Mouse (Mus musculus) macrophage (primary cell): Measurements from ENCODE around the gene Tent4a. TPM values are rescaled to one million over a fixed set of nuclear protein-coding genes. Genes with fewer than 3 reads are reported as not detected.
A peak's percentile ranks its signal among the peaks of the same experiment; 100 is the strongest.

Experiments used
- H3K27ac ChIP-seq: fragments of 350-480 bp; formaldehyde crosslinking; 2 replicates; pipeline ENCODE4 v1.9.0; 2021
- H3K36me3 ChIP-seq: fragments of 350-480 bp; formaldehyde crosslinking; 2 replicates; pipeline ENCODE4 v1.9.0; 2021; ENCODE audit errors: inconsistent target
- H3K4me3 ChIP-seq: fragments of 350-480 bp; formaldehyde crosslinking; 2 replicates; pipeline ENCODE4 v1.9.0; 2021; ENCODE audit errors: inconsistent target
- H3K79me2 ChIP-seq: fragments of 350-480 bp; formaldehyde crosslinking; 2 replicates; pipeline ENCODE4 v1.9.0; 2021; ENCODE audit errors: inconsistent target
- WGBS: methylation state at CpG from one replicate; pipeline ENCODE4 v1.1.7; 2026; ENCODE audit warnings: inconsistent platforms; ENCODE audit not compliant: missing documents; 5-methylcytosine and 5-hydroxymethylcytosine counted together
- polyA plus RNA-seq: library from polyadenylated mRNA; stranded (reverse); fragments of 250-400 nt; gene quantifications from 3 replicates; pipeline ENCODE4 v1.2.4, GENCODE M21; 2018; ENCODE audit warnings: inconsistent platforms

The Tent4a gene
- polyA plus RNA-seq, 1 experiment from 2014 or later = 9.7 TPM

- Histone ChIP-seq H3K4me3 (no peak overlapping the region), H3K27ac (no peak overlapping the region), H3K36me3 (no peaks in the 10 kb centered on the region), H3K79me2 (peaks cover 23% of the 10 kb centered on the region)
- 76% methylated on average over 4 of the region's 4 CpGs for WGBS
These were observed 1.6 kb upstream of the Tent4a start for GRCm38 (mm10) chr13:69536021-69536420.

GRCm38 (mm10) chr13:69534654-69535551, 486 bp upstream of the Tent4a start:
- H3K4me3 ChIP-seq = peak overlapping the region; percentile 49
- peak overlapping the region; percentile 83 for H3K27ac ChIP-seq
- peaks cover 34% of the 10 kb centered on the region for H3K79me2 ChIP-seq
- WGBS = 1% methylated on average over 74 of the region's 86 CpGs
- H3K36me3 ChIP-seq = no peaks in the 10 kb centered on the region

GRCm38 (mm10) chr13:69533405-69534333, 748 bp downstream of the Tent4a start, which contains the start of gene Nsun2:
TSS of gene Nsun2 (plus strand) at chr13:69533746.
- H3K79me2 ChIP-seq = peaks cover 46% of the 10 kb centered on the region
- H3K36me3 ChIP-seq = no peaks in the 10 kb centered on the region
- peak within 1 kb of the TSS; percentile 66 for H3K4me3 ChIP-seq
- under 1% methylated on average over 99 of the region's 155 CpGs for WGBS
- H3K27ac ChIP-seq = peak within 1 kb of the TSS; percentile 31; the same call in 1 of the 2 replicates

- WGBS = 6% methylated on average over 9 of the region's 9 CpGs
- Histone ChIP-seq H3K79me2 (peaks cover 54% of the 10 kb centered on the region), H3K4me3 (peak overlapping the region; percentile 66), H3K27ac (peak overlapping the region; percentile 31; the same call in 1 of the 2 replicates), H3K36me3 (no peaks in the 10 kb centered on the region)
These were observed 1.5 kb downstream of the Tent4a start for GRCm38 (mm10) chr13:69532893-69533404.

DNA sequence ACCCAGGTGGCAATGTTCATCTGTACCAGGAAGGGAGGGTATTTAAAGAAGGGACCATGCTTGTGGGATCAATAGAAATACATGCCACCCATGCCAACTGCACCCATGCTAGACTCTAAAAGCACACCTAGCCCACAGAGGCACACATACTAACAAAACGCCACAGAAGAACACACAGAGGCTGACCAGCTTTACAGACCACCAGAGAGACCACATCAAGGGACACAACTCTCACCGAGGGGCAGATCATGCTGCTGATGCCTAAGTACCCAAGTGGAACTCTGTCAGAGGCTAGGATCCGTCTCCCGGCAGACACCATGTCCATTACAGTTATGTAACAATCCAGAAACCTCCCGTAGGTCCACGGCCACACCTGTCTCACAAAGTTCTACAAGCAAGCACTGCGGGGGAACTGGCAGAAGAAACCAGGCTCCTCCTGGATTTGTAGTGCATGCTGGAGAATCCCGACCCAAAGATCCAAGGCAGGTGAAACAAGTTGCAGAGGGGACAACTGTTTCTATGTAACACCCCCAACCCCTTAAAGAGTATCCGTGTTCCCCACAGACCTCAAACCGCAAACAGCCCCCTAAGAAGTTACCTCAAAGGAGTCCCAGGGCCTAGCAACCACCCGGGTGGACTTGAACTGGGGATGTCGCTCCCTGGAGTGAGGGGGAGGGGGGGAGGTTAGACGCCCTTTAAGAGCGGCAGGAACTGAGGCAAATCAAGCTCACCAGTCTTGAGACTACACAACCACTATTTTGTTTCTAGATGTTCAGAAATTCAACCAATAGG, 2.1 kb downstream of the Tent4a start:
- Histone ChIP-seq H3K4me3 (peak overlapping the region; percentile 66), H3K27ac (0 out of 2 replicates have a peak overlapping the region, but pooled peaks have one; percentile 31), H3K36me3 (no peaks in the 10 kb centered on the region), H3K79me2 (peaks cover 60% of the 10 kb centered on the region)
- WGBS = 61% methylated on average over 14 of the region's 14 CpGs

GRCm38 (mm10) chr13:69531431-69531830, 3.0 kb downstream of the Tent4a start:
- 72% methylated on average over 6 of the region's 6 CpGs for WGBS
- Histone ChIP-seq H3K4me3 (peak overlapping the region; percentile 66; the same call in 1 of the 2 replicates), H3K36me3 (no peaks in the 10 kb centered on the region), H3K79me2 (peaks cover 69% of the 10 kb centered on the region), H3K27ac (no peak overlapping the region)

- Histone ChIP-seq H3K27ac (no peak overlapping the region), H3K79me2 (peaks cover 74% of the 10 kb centered on the region), H3K36me3 (no peaks in the 10 kb centered on the region), H3K4me3 (no peak overlapping the region)
- WGBS = 92% methylated on average over 4 of the region's 6 CpGs
These were observed 3.5 kb downstream of the Tent4a start for GRCm38 (mm10) chr13:69530951-69531350.

DNA sequence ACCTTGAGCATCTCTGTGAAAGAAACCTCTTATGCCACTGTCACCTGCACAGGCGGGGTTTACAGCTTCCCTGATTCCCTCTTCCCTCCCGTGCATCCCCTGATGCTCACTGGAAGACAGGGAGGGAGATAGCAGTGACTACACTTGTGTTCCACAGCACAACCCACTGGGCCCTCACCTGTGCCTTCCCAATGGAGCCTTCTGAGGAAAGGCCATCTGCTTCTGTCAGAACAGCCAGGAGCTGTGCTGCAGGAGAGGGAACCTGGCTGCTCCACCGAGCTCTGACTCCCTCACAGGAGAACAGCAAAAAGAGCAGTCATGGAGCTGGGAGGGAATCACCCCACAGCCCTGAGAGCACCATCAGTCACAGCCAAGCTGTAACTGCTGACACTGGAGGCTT, 4.3 kb downstream of the Tent4a start:
- WGBS = 96% methylated on average over 3 of the region's 3 CpGs
- Histone ChIP-seq H3K27ac (no peak overlapping the region), H3K79me2 (peaks cover 82% of the 10 kb centered on the region), H3K36me3 (no peaks in the 10 kb centered on the region), H3K4me3 (no peak overlapping the region)

- H3K4me3 ChIP-seq = no peak overlapping the region
- no peak overlapping the region for H3K27ac ChIP-seq
- H3K79me2 ChIP-seq = peaks cover 98% of the 10 kb centered on the region
- WGBS = 90% methylated on average over 6 of the region's 7 CpGs
- H3K36me3 ChIP-seq = no peaks in the 10 kb centered on the region
These were observed 5.9 kb downstream of the Tent4a start for GRCm38 (mm10) chr13:69528531-69528930.

- H3K79me2 ChIP-seq = peaks cover 100% of the 10 kb centered on the region
- WGBS = 80% methylated on average over 4 of the region's 4 CpGs
- H3K4me3 ChIP-seq = peak overlapping the region; percentile 3; the same call in 1 of the 2 replicates
- H3K36me3 ChIP-seq = no peaks in the 10 kb centered on the region
- H3K27ac ChIP-seq = peak overlapping the region; percentile 57
These were observed 8.6 kb downstream of the Tent4a start for GRCm38 (mm10) chr13:69525867-69526266.

- Histone ChIP-seq H3K36me3 (no peaks in the 10 kb centered on the region), H3K4me3 (no peak overlapping the region), H3K27ac (no peak overlapping the region), H3K79me2 (peaks cover 100% of the 10 kb centered on the region)
- WGBS = 94% methylated on average over 2 of the region's 2 CpGs
These were observed 10.3 kb downstream of the Tent4a start for GRCm38 (mm10) chr13:69524158-69524530.

GRCm38 (mm10) chr13:69523444-69524157, 10.8 kb downstream of the Tent4a start:
- H3K27ac ChIP-seq = no peak overlapping the region
- peaks cover 100% of the 10 kb centered on the region for H3K79me2 ChIP-seq
- 89% methylated on average over 14 of the region's 14 CpGs for WGBS
- H3K4me3 ChIP-seq = no peak overlapping the region
- H3K36me3 ChIP-seq = no peaks in the 10 kb centered on the region

DNA sequence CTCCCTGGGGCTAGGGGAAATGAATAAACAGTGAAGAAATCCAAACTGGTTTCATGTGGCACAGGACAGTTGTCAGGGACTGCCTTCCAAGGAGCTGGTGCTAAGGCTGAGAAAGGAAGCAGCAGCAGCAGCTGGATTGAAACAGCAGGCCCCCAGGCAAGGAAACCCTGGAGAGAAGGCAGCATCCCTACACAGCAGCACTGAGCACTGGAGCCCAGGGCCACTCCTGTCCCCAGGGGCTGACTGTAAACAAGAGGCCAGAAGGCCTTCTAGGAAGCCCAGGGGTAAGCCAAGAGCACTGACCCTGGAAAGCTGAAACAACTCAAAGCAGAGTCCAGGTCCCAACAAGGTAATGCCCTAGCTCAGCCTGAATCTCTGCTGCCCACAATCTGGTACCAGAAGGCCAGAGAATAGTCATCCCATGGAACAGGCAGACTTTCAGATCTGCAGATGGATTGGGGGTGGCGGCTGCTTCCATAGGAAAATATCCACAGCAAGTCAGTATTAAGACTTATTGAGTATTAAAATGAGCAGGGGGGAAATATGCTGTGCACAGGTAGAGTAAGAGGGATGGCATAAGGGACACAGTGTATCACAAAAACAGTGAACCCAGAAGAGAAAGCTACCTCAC, 12.1 kb downstream of the Tent4a start:
- Histone ChIP-seq H3K36me3 (no peaks in the 10 kb centered on the region), H3K27ac (no peak overlapping the region), H3K79me2 (peaks cover 100% of the 10 kb centered on the region), H3K4me3 (no peak overlapping the region)
- 90% methylated on average over 1 of the region's 1 CpGs for WGBS
